Mouse (Mus musculus) retina, embryonic 14.5 days (tissue): ENCODE data around the gene Arpin.

Source experiments
- DNase-seq: peaks from one replicate; pipeline ENCODE4 v3.0.0-alpha.2; 2015; ENCODE audit warnings: low spot score

Gene Arpin

DNA sequence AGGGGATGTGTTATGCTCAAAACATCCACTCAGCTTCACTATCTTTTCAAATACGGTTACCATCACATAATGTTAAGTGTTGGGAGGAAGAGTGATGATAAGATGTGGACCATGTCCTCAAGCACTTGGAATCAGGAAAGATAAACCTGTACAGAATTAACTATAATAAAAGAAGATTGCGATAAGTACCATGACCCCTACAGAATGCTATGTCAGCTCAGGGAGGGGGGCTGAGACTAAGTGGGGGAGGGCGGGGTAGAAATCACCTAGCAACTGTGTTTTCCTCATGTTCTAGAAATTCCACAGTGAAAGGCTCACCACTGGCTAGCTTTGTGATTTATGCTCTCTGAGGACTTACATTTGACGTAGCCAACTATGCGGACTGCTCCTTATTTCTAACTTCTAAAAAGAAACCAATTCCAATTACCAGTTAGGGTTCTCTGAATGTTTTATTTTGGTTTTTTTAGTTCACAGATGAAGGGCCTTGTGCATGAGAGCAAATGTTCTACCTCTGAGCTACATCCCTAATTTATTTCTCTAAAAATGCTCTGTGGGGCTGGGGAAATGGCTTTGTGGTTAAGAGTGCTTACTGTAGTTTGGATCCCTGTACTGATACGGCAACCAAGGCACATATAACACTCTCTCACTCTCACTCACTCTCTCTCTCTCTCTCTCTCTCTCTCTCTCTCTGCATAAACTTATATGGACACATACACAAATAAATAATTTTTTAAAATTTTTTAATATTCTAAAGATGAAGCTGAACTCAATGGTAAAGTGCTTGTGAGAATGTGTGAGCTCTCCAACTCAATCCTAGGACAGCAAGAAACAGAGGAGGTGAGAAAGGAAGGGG, 42.4 kb downstream of the Arpin start:
- no peak for DNase-seq

DNA sequence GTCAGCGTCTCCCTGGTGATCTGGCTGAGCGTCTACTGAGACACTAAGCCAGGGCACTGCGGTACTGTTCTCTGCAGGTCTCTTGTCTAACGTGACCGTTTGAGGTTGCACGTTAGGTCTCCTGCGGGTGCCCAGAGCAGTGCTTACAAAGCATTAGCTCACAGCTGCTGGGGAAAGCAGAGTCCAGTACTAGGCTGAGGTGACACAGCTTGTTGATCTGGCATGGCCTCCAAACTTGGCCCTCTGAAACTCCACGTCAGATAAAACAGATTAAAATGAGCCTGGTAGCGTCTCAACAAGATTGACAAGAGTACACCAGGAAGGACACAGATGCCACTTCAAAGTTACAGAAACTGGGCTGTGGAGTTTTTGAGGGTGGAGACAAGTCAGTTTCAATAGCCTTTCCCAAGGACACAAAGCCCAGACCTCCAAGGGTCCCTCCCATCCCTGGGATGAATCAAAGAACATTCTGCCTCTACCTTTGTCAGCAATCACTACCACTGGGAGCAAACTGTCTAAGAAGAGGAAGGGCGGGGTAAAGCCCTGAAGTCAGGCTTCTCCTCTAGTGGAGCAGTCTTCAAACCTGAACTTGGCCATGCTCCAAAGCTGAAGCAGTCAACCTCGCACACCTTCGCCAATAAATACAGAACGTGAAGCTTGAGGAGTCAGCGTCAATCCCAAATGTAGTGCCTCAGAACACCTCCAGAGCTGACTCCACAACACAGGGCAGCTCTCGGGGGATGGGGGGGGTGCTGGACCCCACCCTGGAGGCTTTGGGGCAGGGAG, 44.5 kb downstream of the Arpin start:
- no peak for DNase-seq

DNA sequence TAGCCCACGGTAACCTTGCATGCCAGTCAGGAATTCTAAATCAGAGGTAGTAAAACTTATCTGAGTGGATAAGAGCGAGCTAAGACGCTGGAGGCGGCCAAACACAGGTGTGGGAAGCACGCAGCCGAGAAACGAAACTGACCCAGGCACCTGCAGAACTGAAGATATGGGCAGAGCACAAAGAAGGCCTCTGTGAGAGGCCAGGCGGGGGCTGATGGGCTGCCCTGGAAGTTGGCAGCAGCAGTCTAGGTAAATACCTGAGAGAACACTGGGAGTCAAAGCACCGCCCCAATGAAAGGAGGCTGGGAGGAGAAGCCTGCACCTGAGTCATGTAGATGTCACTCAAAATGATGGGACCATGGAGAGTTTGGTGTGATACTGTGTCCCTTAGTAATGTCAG, 46.6 kb downstream of the Arpin start:
- DNase-seq = no peak

- DNase-seq = no peak
Measured at GRCm38 (mm10) chr7:79883613-79884334, 51.4 kb downstream of the Arpin start.

DNA sequence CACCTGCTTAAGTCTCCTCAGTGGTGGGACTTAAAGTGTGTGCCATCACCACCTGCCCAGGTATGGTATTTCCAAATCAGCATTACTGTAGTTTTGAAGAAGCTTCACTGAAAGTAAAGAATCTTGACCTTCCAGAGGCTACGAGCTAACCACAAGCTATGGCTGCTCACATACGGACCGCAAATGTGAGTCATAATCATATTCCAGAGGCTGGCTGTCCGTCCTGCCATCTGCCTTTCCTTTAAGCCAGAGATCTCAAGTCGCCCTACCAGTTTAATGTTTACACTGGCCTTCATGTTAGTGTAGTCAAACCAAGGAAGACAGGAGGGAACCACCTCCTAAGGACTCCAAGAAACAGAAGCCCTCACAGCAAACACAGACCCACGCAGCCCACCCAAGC, 53.3 kb downstream of the Arpin start:
- DNase-seq = no peak

GRCm38 (mm10) chr7:79880998-79881397, 54.2 kb downstream of the Arpin start:
- DNase-seq = no peak

GRCm38 (mm10) chr7:79880033-79880432, 55.1 kb downstream of the Arpin start:
- no peak for DNase-seq

DNA sequence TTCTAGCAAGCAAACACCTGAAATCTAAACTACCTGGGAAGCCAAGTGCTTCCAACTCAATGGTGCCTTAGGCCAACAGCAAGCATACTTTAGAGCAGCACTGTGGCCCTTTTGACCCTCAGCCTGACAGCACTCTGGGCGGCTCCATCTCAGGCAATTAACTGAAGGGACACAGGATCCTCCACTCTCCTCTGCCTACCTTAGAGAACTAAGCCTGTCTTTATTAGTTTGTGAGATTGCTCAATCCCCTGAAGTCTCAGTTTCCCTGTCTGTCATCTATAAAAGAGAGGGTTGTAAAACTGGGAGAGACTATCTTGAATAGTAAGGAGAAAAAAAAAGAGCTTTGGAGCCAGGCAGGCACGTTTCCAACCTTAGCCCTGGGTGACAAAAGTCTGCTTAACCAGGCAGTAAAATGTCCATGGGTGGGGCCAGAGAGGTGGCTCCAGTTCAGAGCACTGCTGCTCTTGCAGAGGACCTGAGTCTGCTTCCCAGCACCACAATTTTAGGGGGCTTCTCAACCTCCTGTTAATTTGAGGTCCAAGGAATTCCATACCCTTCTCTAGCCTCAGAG, 56.6 kb downstream of the Arpin start:
- no peak for DNase-seq
